Mouse (Mus musculus): Measurements from ENCODE around the gene Wdr18.

- no peak for TF ChIP-seq CTCF (IDR thresholded peaks at IDR 0.05; ENCODE audit: low read depth, low read length)
- no peak for TF ChIP-seq GATA2 (IDR thresholded peaks at IDR 0.05; ENCODE audit: borderline replicate concordance, low read depth, low read length)
- TF ChIP-seq GATA1 (IDR thresholded peaks at IDR 0.05; ENCODE audit: borderline replicate concordance, low read length), result no peak
These were observed 26.1 kb upstream of the Wdr18 start for GRCm38 (mm10) chr10:79933861-79934260.

Data from G1E (cell line).